Mouse (Mus musculus) olfactory bulb, adult 2 months (tissue): ENCODE data around the gene Tspan9. TPM values are rescaled to one million over a fixed set of nuclear protein-coding genes. Genes with fewer than 3 reads are reported as not detected.

Experiments used
- H3K27ac ChIP-seq: fragments of 200-500 bp; 2 replicates; pipeline ENCODE4 v1.5.1; 2012; ENCODE audit warnings: low read depth, low read length; ENCODE audit not compliant: insufficient read depth
- H3K4me1 ChIP-seq: fragments of 200-500 bp; 2 replicates; pipeline ENCODE4 v1.6.1; 2012; ENCODE audit warnings: low read length; ENCODE audit not compliant: control insufficient read depth, insufficient read depth
- H3K4me3 ChIP-seq: fragments of 200-500 bp; 2 replicates; pipeline ENCODE4 v1.5.1; 2012; ENCODE audit warnings: mild to moderate bottlenecking, low read depth, low read length, moderate library complexity; ENCODE audit not compliant: insufficient read depth
- CTCF ChIP-seq: fragments of 200-500 bp; IDR thresholded peaks from 2 replicates; pipeline ENCODE4 v1.5.1; 2012; ENCODE audit warnings: low read depth, mild to moderate bottlenecking, low read length, moderate library complexity; ENCODE audit not compliant: insufficient read depth
- POLR2A ChIP-seq: fragments of 200-500 bp; IDR thresholded peaks from 2 replicates; pipeline ENCODE4 v1.6.1; 2012; ENCODE audit warnings: mild to moderate bottlenecking, low read depth, low read length, moderate library complexity; ENCODE audit not compliant: insufficient read depth
- WGBS: fragments of 180-500 bp; shearing (Covaris S2); methylation state at CpG from one replicate; pipeline ENCODE4 v1.1.7; 2018; 5-methylcytosine and 5-hydroxymethylcytosine counted together
- polyA plus RNA-seq: library from polyadenylated mRNA; stranded (reverse); fragments of >200 nt; gene quantifications from 2 replicates; pipeline ENCODE4 v1.2.4, GENCODE M21; 2012; ENCODE audit warnings: low replicate concordance; ENCODE audit not compliant: missing spikeins, insufficient read depth, insufficient read length

Gene Tspan9
- polyA plus RNA-seq, 1 experiment = not detected

DNA sequence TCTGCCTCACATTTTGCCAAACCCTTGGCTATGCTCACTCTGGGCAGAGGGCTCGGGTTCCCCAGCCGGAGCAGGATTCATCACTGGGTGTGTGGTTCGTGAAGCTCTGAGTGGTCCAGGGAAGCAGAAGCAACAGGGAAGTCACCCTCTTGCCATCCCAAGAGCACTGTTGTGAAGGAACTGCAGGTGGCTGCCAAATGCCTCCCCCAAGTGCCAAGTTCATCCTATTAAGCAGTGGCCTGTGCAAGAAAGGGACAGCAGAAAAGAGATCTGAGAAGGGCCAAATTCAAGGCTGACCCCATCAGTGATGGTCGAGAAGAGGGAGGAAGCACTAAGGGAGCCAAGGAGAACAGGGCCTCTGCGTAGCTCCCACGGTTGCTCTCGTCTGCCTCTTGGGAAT is 46.9 kb downstream of the Tspan9 start:
- H3K4me1 ChIP-seq = peaks cover 16% of the 10 kb centered on the region; the same call in 1 of the 2 replicates
- no peak overlapping the region for H3K27ac ChIP-seq
- H3K4me3 ChIP-seq = no peak overlapping the region
- WGBS = 81% methylated on average over 7 of the region's 7 CpGs
- TF ChIP-seq POLR2A (no peak), CTCF (no peak)

DNA sequence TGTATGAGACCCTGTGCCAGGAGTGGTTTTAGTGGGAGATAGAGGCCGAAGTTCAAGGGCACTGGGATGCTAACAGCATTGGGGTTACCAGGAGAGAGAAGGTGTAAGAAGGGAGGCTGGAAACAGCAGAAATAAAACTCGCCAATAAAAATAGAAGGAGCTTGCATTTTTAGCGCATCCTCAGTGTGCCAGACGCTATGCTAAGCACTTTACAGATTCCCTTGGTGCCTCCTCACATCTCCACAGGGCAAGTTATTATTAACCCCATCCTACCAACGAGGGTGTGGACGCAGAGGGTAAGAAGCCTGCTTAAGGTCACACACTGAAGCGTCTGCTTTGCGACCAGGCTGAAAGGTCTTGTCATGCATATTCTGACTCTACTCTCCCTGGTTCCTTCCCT is 47.5 kb downstream of the Tspan9 start:
- Histone ChIP-seq H3K4me3 (no peak overlapping the region), H3K27ac (no peak overlapping the region), H3K4me1 (peaks cover 19% of the 10 kb centered on the region; the same call in 1 of the 2 replicates)
- 68% methylated on average over 8 of the region's 8 CpGs for WGBS
- TF ChIP-seq CTCF (no peak), POLR2A (no peak)

DNA sequence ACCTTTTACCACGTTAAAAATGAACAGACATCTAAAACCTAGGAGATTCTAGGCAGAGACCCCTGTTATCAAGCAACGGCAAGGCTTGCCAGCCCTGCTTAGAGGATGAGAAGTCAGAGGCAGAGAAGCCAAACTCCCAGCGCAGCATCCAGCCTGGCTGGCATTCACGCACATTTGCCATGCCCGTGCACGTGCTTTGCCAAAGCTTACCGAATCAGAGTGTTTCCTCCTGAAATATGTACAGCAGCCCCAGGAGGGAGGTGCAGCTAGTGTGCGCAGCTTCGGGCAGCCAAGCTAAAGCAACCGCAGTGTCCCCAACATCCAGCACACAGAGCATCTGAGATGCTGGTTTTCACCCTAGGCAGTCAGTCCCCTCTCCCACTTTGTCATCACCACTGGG is 48.3 kb downstream of the Tspan9 start:
- TF ChIP-seq POLR2A = no peak
- TF ChIP-seq CTCF = no peak
- H3K27ac ChIP-seq = no peak overlapping the region
- 40% methylated on average over 10 of the region's 10 CpGs for WGBS

DNA sequence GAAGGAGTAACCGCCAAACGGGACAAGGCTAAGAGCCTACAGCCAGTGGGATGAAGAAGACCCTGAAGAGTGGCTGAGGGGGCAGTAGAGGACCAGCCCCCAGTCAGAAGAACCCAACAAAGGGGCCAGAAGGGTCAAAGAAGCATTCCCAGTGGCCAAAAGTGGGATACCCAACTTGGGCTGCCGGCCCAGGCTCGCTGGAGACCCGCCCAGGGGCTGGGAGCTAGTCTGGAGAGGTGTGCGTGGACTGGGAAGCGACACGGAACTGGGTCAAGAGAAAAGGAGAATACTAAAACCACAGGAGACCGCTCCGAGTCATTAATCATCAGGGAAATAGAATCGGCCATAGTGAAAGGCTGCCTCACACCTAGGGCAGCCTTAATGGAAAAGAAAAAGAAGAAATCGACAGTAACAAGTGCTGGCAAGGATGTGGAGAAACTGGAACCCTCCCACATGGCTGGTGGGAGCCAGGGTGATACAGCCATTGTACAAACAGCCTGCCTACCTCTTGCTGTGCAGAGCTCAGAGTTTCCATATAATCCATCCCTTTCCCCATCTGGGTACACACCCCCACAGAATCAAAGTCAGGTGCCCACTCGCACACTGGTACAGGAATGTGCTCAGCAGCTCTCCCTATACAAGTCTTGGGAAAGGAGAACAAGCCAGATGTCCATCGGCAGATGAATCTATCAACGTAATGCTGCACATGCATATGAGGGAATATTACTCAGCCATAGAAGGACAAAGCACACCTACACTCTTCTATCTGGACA is 49.4 kb downstream of the Tspan9 start:
- Histone ChIP-seq H3K4me3 (no peak overlapping the region), H3K4me1 (peaks cover 29% of the 10 kb centered on the region), H3K27ac (no peak overlapping the region)
- no peak for TF ChIP-seq CTCF
- TF ChIP-seq POLR2A = no peak
- 84% methylated on average over 15 of the region's 15 CpGs for whole genome bisulfite sequencing

More for the DNA sequence above, 48.3 kb downstream of the Tspan9 start:
- Histone ChIP-seq H3K4me3 (no peak overlapping the region), H3K4me1 (peaks cover 21% of the 10 kb centered on the region; the same call in 1 of the 2 replicates)

DNA sequence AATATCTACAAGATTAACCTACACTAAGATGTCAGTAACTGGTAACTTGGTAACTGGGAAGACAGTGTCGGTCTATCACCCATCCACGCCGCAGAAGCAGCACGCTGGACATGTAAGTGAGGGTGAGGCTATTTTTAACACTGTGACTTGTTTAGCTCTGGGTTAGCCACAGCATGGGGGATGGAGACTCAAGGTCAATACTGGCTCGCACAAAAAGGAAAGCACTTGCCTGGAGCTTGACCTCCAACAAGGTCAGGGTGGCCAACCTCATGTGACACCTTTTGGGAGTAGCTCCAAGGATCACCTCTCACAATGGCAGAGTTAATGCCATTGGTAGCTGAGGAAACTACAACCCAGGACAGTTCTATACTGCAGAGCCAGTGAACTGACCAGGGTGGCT is 50.8 kb downstream of the Tspan9 start:
- peaks cover 37% of the 10 kb centered on the region for H3K4me1 ChIP-seq
- H3K27ac ChIP-seq = no peak overlapping the region
- 84% methylated on average over 5 of the region's 5 CpGs for WGBS
- TF ChIP-seq POLR2A = no peak
- no peak overlapping the region for H3K4me3 ChIP-seq

DNA sequence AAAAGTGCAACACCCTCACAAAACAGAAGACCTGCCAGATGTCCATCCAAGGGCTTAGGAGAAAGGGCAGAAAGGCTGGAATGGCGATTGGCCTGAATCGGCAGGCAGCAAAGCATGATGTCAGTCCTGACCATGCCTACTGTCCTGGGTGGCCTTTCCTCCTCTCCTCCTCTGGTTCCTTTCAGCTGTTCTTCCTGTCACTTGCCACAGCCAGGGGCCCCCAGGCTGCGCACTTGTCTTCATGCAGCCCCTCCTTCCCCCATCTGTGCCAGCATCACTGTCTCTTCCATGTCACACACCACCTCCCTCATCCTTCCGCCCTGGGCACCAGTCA is 51.6 kb downstream of the Tspan9 start:
- 64% methylated on average over 4 of the region's 4 CpGs for WGBS
- Histone ChIP-seq H3K4me1 (peaks cover 38% of the 10 kb centered on the region), H3K27ac (no peak overlapping the region), H3K4me3 (no peak overlapping the region)
- no peak for TF ChIP-seq CTCF
- no peak for TF ChIP-seq POLR2A

DNA sequence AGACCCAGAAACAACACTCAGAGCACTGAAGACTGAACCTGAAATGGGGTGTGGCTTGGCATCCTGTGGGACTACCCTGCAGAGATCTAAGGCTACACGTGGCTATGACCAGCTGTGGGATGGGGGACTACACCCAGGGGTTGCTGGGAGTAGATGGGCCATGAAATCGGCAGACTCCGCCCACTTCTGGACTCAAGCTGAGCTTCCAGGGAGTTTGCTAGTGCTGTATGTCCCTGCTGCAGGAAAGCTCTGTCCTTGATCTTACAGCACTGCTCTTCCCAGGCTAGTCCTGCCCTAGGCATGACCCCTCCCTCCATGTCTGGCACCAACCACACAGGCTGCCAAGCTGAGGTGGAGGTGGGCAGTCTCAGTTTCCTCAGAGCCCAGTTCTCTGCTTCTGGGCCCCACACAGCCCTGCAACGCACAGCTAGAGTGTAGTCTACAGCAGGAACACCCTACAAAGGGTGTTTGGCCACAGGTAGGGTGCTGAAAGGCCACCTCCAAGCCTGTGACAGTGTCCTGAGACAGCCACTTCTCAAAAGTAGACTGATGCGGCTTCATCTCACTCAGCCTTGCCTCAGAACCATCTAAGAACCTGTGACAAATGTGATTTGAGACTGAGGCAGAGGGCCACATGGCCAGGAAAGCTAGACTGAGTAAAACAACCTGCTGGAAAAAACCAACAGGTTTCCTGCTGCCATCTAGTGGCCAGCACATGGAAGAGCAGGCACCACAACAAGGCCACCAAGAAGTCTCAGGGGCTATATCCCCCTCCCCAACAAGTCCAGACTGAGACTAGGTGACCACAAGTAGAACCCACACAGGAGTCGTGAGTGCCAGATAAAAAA is 52.2 kb downstream of the Tspan9 start:
- WGBS = 37% methylated on average over 6 of the region's 6 CpGs
- no peak overlapping the region for H3K4me3 ChIP-seq
- TF ChIP-seq CTCF (peak; percentile 64; the same call in 1 of the 2 replicates), POLR2A (no peak)
- peaks cover 33% of the 10 kb centered on the region for H3K4me1 ChIP-seq
- H3K27ac ChIP-seq = no peak overlapping the region

DNA sequence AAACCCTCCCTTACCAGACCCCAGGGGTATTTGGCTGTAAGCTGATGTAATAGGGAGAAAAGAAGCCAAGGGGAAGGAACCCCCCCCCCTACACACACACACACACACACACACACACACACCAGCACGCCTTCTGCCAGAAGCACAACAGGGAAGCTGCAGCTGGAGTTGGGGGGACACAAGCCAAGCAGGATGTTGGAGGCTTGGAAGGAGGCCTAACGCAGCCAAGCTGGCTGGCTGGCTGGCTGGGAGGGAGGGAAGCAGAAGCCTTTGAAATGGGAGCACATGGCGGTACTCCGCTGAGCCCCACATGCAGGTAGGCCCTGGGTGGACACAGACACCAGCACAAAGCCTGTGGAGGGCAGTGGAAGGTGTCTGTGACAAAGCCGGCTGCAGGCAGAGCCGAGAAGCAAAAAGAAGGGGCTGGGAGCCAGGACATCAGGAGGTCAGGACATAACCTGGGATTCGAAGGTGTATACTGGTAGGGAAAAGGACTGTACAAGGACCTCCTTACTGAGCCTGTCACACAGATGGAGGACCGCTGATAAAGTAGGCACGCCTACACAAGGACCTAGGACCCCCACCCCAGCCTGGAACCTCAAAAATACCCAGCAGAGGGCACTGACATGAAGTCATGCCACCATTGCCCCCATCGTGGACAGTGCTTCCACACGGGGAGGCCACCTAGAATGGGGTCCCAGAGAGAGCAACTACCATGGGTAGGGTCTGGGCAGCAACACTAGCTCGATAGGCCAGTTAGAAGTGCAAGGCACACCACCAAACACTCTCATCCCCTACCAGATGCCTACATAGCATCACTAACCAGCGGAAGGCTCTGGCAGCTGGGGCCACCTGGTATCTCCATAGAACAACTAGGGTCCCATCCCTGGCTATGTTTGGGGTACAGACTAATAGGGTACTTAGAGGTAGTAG is 53.4 kb downstream of the Tspan9 start:
- Histone ChIP-seq H3K4me1 (peaks cover 29% of the 10 kb centered on the region), H3K4me3 (no peak overlapping the region), H3K27ac (no peak overlapping the region)
- WGBS = 67% methylated on average over 13 of the region's 13 CpGs
- TF ChIP-seq POLR2A = no peak
- TF ChIP-seq CTCF = peak; percentile 5; the same call in 1 of the 2 replicates
